Mouse (Mus musculus) liver, embryonic 16.5 days (tissue): ENCODE measurements at regions not wholly inside any gene's neighbourhood (a gene's known extent, or its start where the extent isn't known, plus 50 kb on each side); places are given as distances from the start of the nearest gene placed in this dataset.
A peak's percentile ranks its signal among the peaks of the same experiment; 100 is the strongest.

Source experiments
- ATAC-seq: fragments of 200-750 bp; cut with Nextera tagmentation; 2 replicates; pipeline ENCODE4 v1.8.0; 2017; ENCODE audit warnings: low read depth, mild to moderate bottlenecking, moderate number of reproducible peaks, moderate library complexity
- H3K27ac ChIP-seq: fragments of 300-500 bp; sonication (generic); 2 replicates; pipeline ENCODE4 v1.5.1; 2014; ENCODE audit warnings: mild to moderate bottlenecking, low read length
- H3K27me3 ChIP-seq: fragments of 300-500 bp; sonication (generic); 2 replicates; pipeline ENCODE4 v1.6.1; 2014; ENCODE audit warnings: low read depth, low read length, mixed read lengths; ENCODE audit not compliant: control insufficient read depth, insufficient read depth
- H3K36me3 ChIP-seq: fragments of 300-500 bp; sonication (generic); 2 replicates; pipeline ENCODE4 v1.6.1; 2014; ENCODE audit warnings: mild to moderate bottlenecking; ENCODE audit not compliant: control insufficient read depth, insufficient read depth
- H3K4me1 ChIP-seq: fragments of 300-500 bp; sonication (generic); 2 replicates; pipeline ENCODE4 v1.6.1; 2014; ENCODE audit warnings: low read depth, low read length, mixed read lengths; ENCODE audit not compliant: control insufficient read depth
- H3K4me2 ChIP-seq: fragments of 300-500 bp; sonication (generic); 2 replicates; pipeline ENCODE4 v1.6.1; 2014; ENCODE audit warnings: low read depth, low read length, mixed read lengths
- H3K4me3 ChIP-seq: fragments of 300-500 bp; sonication (generic); 2 replicates; pipeline ENCODE4 v1.5.1; 2014; ENCODE audit warnings: low read depth, mild to moderate bottlenecking, low read length
- H3K9ac ChIP-seq: fragments of 300-500 bp; sonication (generic); 2 replicates; pipeline ENCODE4 v1.6.1; 2014; ENCODE audit warnings: low read depth, low read length
- H3K9me3 ChIP-seq: fragments of 300-500 bp; sonication (generic); replicated peaks from 2 replicates; pipeline ENCODE4 v1.6.1; 2016; ENCODE audit warnings: low read length; ENCODE audit not compliant: control insufficient read depth
- WGBS: fragments of 180-500 bp; shearing (Covaris S2); extraction: QIAGEN DNeasy Blood & Tissue Kit; methylation state at CpG from one replicate; pipeline ENCODE4 v1.1.7; 2014; ENCODE audit not compliant: insufficient replicate concordance; 5-methylcytosine and 5-hydroxymethylcytosine counted together

DNA sequence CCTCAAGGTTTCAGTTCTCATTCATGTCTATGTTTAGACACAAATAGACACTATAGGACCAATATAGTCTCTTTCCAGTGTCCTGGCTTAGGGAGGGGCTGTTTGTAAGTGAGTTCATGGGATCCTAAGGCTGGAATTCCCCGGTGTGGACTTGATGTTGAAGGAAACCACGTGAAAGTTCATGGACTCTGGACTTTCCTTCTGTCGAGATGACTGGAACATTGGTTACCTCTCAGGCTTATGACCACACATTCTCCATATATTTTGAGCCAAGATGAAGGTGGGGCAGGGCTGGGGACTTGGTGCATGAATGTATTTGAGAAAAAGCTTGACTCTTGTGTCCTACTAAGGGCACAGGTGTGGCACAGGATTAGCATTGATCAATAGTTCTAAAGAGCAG is 206.3 kb upstream of the Ankrd55 start:
- H3K27ac ChIP-seq = no peak overlapping the region
- H3K4me3 ChIP-seq = no peak overlapping the region
- H3K4me1 ChIP-seq = peaks cover 8% of the 10 kb centered on the region
- no peaks in the 10 kb centered on the region for H3K36me3 ChIP-seq
- no peak overlapping the region for H3K9ac ChIP-seq
- 50% methylated on average over 3 of the region's 3 CpGs for WGBS
- peaks cover 28% of the 10 kb centered on the region for H3K27me3 ChIP-seq
- no peak for ATAC-seq
- H3K9me3 ChIP-seq = no peaks in the 10 kb centered on the region
- no peak overlapping the region for H3K4me2 ChIP-seq

DNA sequence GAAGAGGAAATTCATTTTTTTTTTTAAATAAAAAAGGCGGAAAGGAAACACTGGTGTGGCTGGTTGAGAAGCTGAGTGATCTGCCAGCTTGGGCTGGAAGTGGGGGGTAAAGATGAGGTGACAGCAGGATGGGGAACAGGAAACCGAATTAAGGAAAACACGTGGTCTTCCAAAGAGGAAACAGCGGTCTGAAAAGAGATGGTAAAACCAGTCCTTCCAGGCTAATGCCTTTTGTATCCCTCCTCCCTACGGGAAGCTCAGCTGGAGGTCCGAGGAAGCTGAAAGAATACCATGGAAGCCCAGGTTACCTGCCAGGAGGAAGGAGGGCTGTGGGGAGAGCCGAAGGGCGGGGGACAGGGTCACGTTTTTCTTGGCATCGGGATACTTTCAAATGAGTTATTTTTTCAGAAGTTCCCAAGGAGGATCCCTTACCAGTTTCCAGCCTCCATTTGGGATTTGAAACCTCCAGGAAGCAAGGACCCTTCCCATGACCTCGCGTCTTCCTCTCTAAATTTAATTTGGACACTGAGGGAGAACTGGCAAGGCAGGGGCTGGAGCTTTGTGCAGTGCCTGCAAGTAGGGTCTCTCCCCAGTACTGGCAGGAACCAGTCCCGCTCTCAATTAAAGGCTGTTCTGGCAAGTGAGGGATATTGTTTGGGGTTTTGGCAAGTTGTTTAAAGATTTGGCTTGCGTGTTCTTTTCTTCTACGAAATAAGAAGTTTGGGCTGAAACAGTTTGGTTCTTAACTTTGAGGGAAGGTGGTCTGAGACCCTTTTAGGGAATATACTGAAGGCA is 203.6 kb upstream of the Ankrd55 start:
- Histone ChIP-seq H3K9ac (no peak overlapping the region), H3K9me3 (no peaks in the 10 kb centered on the region), H3K4me2 (no peak overlapping the region), H3K27me3 (peaks cover 28% of the 10 kb centered on the region), H3K4me3 (no peak overlapping the region), H3K4me1 (peaks cover 7% of the 10 kb centered on the region), H3K27ac (no peak overlapping the region), H3K36me3 (no peaks in the 10 kb centered on the region)
- WGBS = 30% methylated on average over 15 of the region's 15 CpGs
- no peak for ATAC-seq

GRCm38 (mm10) chr13:112088312-112088771 is 199.9 kb upstream of the Ankrd55 start:
- H3K36me3 ChIP-seq = no peaks in the 10 kb centered on the region
- H3K27ac ChIP-seq = peak overlapping the region; percentile 17; the same call in 1 of the 2 replicates
- H3K4me2 ChIP-seq = no peak overlapping the region
- WGBS = 44% methylated on average over 5 of the region's 5 CpGs
- H3K9ac ChIP-seq = peak overlapping the region; percentile 26; the same call in 1 of the 2 replicates
- no peaks in the 10 kb centered on the region for H3K9me3 ChIP-seq
- H3K4me1 ChIP-seq = peaks cover 7% of the 10 kb centered on the region
- H3K4me3 ChIP-seq = no peak overlapping the region
- H3K27me3 ChIP-seq = peaks cover 22% of the 10 kb centered on the region
- ATAC-seq = peak; percentile 81

- WGBS = 69% methylated on average over 8 of the region's 8 CpGs
These were observed 197.5 kb upstream of the Ankrd55 start for GRCm38 (mm10) chr13:112090737-112091136.

GRCm38 (mm10) chr13:112095595-112096139 is 192.6 kb upstream of the Ankrd55 start:
- H3K36me3 ChIP-seq = no peaks in the 10 kb centered on the region
- H3K4me3 ChIP-seq = no peak overlapping the region
- H3K27me3 ChIP-seq = peaks cover 15% of the 10 kb centered on the region
- peaks cover 4% of the 10 kb centered on the region for H3K4me1 ChIP-seq
- H3K27ac ChIP-seq = no peak overlapping the region
- 71% methylated on average over 10 of the region's 10 CpGs for WGBS
- no peak for ATAC-seq
- no peak overlapping the region for H3K9ac ChIP-seq
- no peaks in the 10 kb centered on the region for H3K9me3 ChIP-seq
- no peak overlapping the region for H3K4me2 ChIP-seq

More at GRCm38 (mm10) chr13:112090737-112091136, 197.5 kb upstream of the Ankrd55 start:
- Histone ChIP-seq H3K27ac (no peak overlapping the region), H3K9me3 (no peaks in the 10 kb centered on the region), H3K27me3 (peaks cover under 1% of the 10 kb centered on the region; the same call in 1 of the 2 replicates), H3K9ac (no peak overlapping the region), H3K4me2 (no peak overlapping the region), H3K4me3 (no peak overlapping the region), H3K4me1 (peaks cover 7% of the 10 kb centered on the region), H3K36me3 (no peaks in the 10 kb centered on the region)
- no peak for ATAC-seq

- Histone ChIP-seq H3K4me1 (peaks cover 10% of the 10 kb centered on the region), H3K4me3 (peak overlapping the region; percentile 54), H3K9ac (peak overlapping the region; percentile 13; the same call in 1 of the 2 replicates), H3K36me3 (no peaks in the 10 kb centered on the region), H3K9me3 (no peaks in the 10 kb centered on the region), H3K27me3 (peaks cover 33% of the 10 kb centered on the region), H3K27ac (no peak overlapping the region), H3K4me2 (peak overlapping the region; percentile 67)
- ATAC-seq = no peak
- 43% methylated on average over 7 of the region's 7 CpGs for WGBS
These were observed 188.2 kb upstream of the Ankrd55 start for GRCm38 (mm10) chr13:112099953-112100591.

DNA sequence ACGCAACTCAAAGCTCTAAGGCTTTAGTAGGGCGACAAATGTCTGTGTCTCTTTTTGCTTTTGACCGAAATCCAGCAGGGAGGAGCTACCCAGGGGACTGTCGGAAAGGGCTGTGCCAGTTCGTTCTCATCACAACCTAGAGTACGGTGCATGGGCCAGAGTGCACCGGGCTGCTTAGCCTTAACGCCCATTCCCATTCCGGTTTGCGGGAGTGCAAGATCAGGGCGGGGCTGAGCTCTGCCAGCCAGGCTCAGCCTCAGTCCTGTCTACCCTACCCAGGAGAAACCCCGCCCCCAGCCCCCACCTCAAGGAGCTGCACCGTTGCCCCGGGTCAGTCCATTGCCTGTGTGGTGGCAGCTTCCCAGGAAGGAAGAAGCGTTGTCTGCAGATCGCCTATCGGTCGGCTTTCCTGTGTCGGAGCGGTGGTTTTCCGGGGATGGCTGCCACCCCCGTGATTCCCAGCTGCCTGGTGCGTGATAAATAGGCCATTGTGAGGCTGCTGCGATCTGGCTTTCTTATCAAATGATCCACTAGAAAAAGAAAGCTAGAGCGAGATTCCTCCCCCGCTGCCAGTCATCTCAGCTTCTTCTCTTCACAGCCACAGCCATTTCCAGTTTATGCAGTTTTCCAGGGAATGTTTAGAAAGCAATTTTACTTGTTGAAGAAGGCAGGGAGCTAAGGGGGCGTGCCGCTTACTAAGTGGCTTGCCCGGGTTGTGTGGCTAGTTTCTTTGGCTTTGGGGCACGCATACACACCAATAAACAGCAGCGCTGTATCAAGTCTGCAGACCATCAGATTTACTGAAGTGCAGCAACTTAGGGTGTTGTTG is 187.4 kb upstream of the Ankrd55 start:
- Histone ChIP-seq H3K4me1 (peaks cover 10% of the 10 kb centered on the region), H3K36me3 (no peaks in the 10 kb centered on the region), H3K9ac (peak overlapping the region; percentile 13; the same call in 1 of the 2 replicates), H3K4me3 (peak overlapping the region; percentile 54), H3K4me2 (peak overlapping the region; percentile 67), H3K27ac (no peak overlapping the region), H3K9me3 (no peaks in the 10 kb centered on the region), H3K27me3 (peaks cover 35% of the 10 kb centered on the region)
- WGBS = 4% methylated on average over 31 of the region's 31 CpGs
- ATAC-seq = peak; percentile 57

- H3K9ac ChIP-seq = no peak overlapping the region
- no peak overlapping the region for H3K27ac ChIP-seq
- peaks cover 10% of the 10 kb centered on the region for H3K4me1 ChIP-seq
- ATAC-seq = no peak
- H3K4me2 ChIP-seq = peak overlapping the region; percentile 67
- no peaks in the 10 kb centered on the region for H3K9me3 ChIP-seq
- H3K27me3 ChIP-seq = peaks cover 35% of the 10 kb centered on the region
- peak overlapping the region; percentile 54 for H3K4me3 ChIP-seq
- WGBS = 64% methylated on average over 5 of the region's 5 CpGs
- H3K36me3 ChIP-seq = no peaks in the 10 kb centered on the region
These were observed 186.9 kb upstream of the Ankrd55 start for GRCm38 (mm10) chr13:112101421-112101756.
